Mouse (Mus musculus): ENCODE results near the gene Olfr804.

The Olfr804 gene

DNA sequence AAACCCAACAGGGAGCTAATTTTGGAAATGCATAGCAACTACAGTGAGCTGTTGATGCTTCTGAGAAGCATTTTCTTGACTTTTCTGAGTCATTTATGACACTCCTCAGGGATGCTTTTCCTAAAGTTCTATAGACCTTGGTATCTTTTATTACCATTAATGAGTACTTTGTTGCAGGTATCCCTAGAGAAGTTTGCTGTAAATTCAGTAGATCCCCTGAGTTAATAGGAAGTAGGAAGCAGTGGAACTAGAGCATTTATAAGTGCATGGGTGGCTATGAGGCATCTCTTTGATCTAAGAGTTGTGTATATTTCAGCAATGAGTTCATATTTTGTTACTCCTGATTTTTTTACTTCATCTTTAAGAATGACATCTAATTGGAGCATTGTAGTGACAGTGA, at the start of gene Olfr804:
Olfr804 (plus strand) TSS at position 301 of the 400 bp plus-strand sequence.
- no peak for DNase-seq (ENCODE audit: low spot score)

DNA sequence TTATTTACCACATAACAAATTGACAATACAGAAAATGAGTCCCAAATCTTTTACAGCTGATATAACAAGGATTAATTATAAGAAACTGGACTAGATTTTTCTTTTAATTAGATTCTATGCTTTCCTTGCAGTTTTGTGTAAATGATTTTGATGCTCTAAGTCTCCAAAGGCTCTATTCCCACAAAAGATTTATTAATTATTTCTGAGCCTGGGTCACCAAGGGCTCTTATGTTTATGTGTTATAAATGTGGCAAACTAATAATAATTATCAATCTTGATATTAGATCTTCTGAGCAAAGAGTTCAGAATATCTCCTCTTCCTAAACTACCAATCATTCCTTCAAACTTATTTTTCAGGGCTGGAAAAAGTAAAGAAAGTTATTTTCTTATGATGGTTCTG, 45.6 kb upstream of the Olfr804 start, which contains the start of gene Olfr800:
Olfr800 (plus strand) TSS at position 301 of the 400 bp plus-strand sequence.
- DNase-seq (ENCODE audit: low spot score) = no peak

DNA sequence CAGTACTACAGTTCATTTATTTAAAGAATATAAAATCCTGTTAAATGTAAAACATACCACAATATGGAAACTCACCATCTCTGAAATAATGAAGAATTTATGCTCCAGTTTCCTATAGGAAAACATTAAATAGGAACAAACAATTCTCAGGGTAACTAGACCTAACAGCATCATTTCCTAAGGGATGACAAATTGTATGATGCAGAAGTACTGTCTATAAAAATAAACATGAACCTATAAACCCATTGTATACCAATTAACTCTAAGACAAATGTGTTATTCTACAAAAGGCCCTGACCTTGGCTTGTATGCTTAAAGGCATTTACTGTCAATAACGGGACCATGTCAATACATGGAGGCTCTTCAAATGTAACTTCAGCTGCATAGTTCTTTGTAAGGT, 29.2 kb upstream of the Olfr804 start, which contains the start of gene Olfr801:
Olfr801 (minus strand) TSS at position 101 of the 400 bp plus-strand sequence.
- DNase-seq (ENCODE audit: low spot score) = no peak

DNA sequence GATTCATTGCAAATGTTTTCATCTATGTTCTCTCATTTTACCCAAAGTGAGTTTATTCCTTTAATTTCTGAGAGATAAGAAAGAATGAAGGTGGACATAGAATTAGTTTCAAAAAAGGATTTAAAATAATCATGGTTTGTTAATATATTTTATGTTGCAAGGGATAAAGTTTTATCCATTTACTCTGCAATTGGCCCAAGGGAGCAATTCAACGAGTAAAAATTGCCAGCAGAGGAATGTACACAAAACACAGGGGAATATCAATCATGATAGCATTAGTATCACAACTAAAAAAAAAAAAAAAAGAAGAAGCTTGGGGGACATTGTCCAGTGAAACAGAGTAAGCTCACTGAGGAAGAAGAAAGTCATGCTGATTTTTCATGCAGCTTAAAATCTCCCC, 14.9 kb upstream of the Olfr804 start, which contains the start of gene Olfr802:
Olfr802 (minus strand) TSS at position 101 of the 400 bp plus-strand sequence.
- DNase-seq (ENCODE audit: low spot score) = no peak

DNA sequence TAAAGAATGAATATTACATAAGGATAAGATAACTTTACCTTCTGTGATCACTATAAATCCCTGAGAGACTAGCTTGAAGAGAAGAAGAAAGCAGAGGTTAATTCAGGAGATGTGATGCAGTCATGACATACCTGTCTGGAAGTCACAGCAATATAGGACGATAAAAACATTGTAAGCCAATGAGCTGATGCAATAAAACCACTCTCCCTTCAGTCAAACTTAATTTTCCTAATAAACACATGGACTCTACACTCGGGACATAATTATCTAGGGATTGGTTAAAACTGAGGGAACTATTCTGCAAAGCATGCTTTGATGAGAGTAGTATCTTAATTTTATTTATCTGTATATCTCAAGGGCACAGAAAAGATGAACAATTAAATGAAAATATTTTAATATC, 8.8 kb upstream of the Olfr804 start, which contains the start of gene Olfr803:
Olfr803 (minus strand) TSS at position 101 of the 400 bp plus-strand sequence.
- no peak for DNase-seq (ENCODE audit: low spot score)

DNA sequence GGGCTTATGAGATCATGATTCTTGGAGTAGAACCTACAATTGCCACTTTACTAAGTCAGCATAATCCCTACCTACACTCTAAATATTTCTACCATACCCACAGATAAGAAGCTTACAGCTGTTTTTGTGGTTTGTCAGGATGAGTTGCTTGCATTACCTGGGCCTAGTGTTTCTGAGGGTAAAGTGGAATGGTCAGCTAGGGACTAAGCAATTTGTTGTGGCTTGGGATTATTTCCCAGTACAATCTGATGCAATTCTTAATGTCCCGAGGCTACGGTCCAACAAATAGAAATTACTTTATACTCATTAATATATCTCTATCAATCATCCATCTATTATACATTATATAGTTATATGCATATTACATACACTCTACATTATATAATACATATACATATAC, 26.3 kb downstream of the Olfr804 start, which contains the start of gene Olfr805:
Olfr805 (minus strand) TSS at position 101 of the 400 bp plus-strand sequence.
- no peak for DNase-seq (ENCODE audit: low spot score)

DNA sequence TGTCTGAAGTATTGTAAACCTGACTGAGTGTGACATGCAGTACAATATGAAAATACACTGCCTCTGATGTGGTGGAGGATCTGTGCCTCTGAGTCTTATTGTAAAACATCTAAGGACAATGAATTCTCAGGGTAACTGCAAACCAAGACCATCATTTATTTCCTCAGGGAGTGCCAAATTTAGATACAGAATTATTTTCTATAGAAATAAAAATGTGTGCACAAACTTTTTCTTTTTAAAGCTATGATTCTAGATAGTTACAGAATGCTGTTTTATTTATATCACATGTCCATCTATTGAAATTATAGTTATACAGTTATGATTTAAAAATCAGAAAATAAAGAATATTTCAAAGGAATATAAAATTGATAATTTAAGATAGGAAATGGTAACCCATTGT, 38.8 kb downstream of the Olfr804 start, which contains the start of gene Olfr806:
Olfr806 (minus strand) TSS at position 101 of the 400 bp plus-strand sequence.
- no peak for DNase-seq (ENCODE audit: low spot score)

DNA sequence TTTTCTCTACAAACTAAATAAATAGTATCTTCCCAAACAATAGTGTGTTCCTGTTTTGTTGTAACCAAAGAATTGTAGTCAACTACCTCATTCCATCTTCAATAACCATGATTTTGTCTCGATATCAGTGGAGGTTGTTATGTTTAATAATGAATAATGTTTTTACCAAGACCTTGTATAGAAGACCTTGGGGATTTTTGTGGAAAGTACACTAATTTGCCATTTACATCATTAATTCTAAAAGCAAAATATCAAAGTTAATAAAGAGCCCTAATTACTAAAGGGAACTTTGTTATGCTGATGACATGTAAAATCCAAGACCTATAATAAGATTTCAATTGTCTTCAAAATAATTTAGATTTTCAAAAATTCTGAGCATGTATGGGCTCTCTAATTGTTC, 54.7 kb downstream of the Olfr804 start, which contains the start of gene Olfr807:
Olfr807 (minus strand) TSS at position 101 of the 400 bp plus-strand sequence.
- DNase-seq (ENCODE audit: low spot score) = no peak
